Comparison of ENCODE assay signal across 28 mouse cellular contexts in the genomic region with DNA sequence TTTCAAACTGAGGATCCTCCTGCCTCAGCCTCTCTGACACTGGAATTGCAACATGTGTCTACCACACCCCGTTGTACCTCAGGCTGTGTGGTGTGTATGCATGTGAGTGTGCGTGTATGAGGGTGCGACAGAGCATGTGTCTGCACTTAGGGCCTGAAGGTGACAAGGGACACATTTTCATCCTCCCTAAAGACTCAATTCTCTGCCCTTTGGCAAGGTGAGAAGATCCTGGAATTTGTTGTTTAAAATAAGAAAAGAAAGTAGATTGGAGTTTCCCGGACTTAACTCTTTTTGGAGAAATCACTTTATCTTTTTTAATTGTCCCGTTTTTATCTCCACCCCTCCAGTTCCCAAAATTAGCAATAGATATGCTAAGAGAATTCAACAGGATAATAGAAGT.
"Had no signal": no experiment of that assay in that cellular context is flagged by ENCODE, and none has a peak within 500 bp of the region (broad histone marks: within the 10 kb centered on the region; RNA-seq: fewer than 3 reads in every experiment).

No protein-coding gene starts in this region.

- H3K27me3 ChIP-seq: hindbrain, embryonic 12.5 days; intestine, embryonic 15.5 days; liver, embryonic 12.5 days had no signal

- H3K4me3 ChIP-seq: heart, adult 2 months; heart, embryonic 13.5 days; heart, embryonic 15.5 days; hindbrain, embryonic 10.5 days; hindbrain, embryonic 12.5 days; intestine, embryonic 15.5 days; layer of hippocampus, adult 2 months; limb, embryonic 13.5 days; limb, embryonic 15.5 days; liver, embryonic 12.5 days had no signal

- H3K4me2 ChIP-seq: heart, embryonic 11.5 days; heart, embryonic 13.5 days; heart, embryonic 15.5 days; hindbrain, embryonic 12.5 days; hindbrain, embryonic 14.5 days; intestine, embryonic 15.5 days; limb, embryonic 13.5 days; limb, embryonic 15.5 days; liver, embryonic 12.5 days had no signal

- ATAC-seq: hindbrain, embryonic 16.5 days; inflammation-experienced regulatory T-cells, adult 6 months; intestine, embryonic 15.5 days; intestine, postnatal 0 days; liver, embryonic 12.5 days had no signal

- DNase-seq: gastrocnemius, postnatal 14 days; gastrocnemius, postnatal 36 days; heart, adult 11 months; heart, adult 2 months; heart, postnatal 4 days; kidney, adult 18-20 months; kidney, adult 8-10 months; kidney, postnatal 10 days; kidney, postnatal 25 days; kidney, postnatal 4 days; layer of hippocampus, adult 9-11 months; layer of hippocampus, postnatal 36 days; left cerebral cortex, postnatal 4 days had no signal

- H3K27ac ChIP-seq: heart, adult 2 months; heart, embryonic 13.5 days; heart, embryonic 15.5 days; hindbrain, embryonic 10.5 days; hindbrain, embryonic 12.5 days; hindbrain, embryonic 14.5 days; intestine, embryonic 15.5 days; layer of hippocampus, adult 2 months; limb, embryonic 13.5 days; limb, embryonic 15.5 days; liver, embryonic 12.5 days; liver, embryonic 14.5 days had no signal

- H3K36me3 ChIP-seq: heart, embryonic 13.5 days; heart, embryonic 15.5 days; hindbrain, embryonic 10.5 days; hindbrain, embryonic 12.5 days; intestine, embryonic 15.5 days; limb, embryonic 13.5 days; limb, embryonic 15.5 days; liver, embryonic 12.5 days had no signal

- H3K9ac ChIP-seq: heart, embryonic 13.5 days; heart, embryonic 15.5 days; hindbrain, embryonic 12.5 days; hindbrain, embryonic 14.5 days; intestine, embryonic 15.5 days; limb, embryonic 13.5 days; limb, embryonic 15.5 days; liver, embryonic 12.5 days; liver, embryonic 14.5 days had no signal

- H3K4me1 ChIP-seq: hindbrain, embryonic 12.5 days had no signal

- H3K9me3 ChIP-seq: heart, embryonic 13.5 days; heart, embryonic 15.5 days; hindbrain, embryonic 10.5 days; hindbrain, embryonic 12.5 days; intestine, embryonic 15.5 days; limb, embryonic 15.5 days; liver, embryonic 12.5 days had no signal
